Mouse (Mus musculus): Measurements from ENCODE around the gene Cd163.

The Cd163 gene

DNA sequence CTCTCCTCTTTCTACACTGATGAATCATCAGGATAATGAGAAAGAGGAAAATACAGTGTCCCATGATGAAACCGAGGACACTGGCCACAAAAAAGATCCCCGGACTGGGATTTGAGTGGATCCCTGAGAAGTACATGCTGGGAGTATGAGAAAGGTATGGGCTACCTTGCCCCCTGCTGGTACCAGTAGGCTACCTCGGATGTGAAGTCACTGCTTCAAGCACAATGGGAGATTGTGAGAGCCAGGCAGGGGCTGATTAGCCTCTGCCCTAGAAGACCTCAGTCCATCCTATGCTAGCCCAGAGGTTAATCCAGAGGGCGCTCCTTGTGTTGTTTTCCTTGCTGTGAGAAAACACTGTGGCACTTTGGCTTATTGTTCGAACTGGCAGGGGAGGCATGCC lies 59.9 kb downstream of the Cd163 start:
- DNase-seq (ENCODE audit: low spot score in 2 of 2): no peak

DNA sequence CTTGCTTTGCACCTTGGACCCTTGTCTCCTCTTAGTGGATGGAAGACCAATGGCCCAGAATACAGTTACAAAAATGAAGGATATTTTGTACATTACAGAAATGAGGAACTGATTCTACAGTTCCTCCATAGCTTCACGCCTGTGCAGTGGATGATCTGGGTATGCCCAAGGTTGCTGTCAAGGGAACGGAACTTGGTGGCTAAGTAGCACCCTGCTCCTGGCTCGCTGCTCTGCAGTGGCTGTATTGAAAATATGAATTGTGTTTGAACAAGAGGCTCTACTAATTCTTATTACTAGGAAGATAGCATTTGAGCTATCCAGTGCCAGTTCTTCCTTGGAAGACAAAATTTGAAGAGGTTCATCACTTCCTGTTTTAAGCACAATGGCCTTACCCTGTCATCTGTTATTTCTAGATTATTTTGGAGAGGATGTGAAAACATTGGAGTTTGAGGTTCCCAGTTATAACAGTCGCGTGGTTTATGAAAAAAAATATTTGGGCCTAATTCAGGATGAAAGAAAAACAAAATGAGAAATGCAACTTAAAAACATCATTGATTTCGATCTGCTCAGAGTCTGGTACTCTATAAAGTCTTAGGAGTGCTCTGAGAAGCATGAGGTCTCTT lies 69.2 kb downstream of the Cd163 start:
- no peak for DNase-seq (ENCODE audit: low spot score in 2 of 2)

DNA sequence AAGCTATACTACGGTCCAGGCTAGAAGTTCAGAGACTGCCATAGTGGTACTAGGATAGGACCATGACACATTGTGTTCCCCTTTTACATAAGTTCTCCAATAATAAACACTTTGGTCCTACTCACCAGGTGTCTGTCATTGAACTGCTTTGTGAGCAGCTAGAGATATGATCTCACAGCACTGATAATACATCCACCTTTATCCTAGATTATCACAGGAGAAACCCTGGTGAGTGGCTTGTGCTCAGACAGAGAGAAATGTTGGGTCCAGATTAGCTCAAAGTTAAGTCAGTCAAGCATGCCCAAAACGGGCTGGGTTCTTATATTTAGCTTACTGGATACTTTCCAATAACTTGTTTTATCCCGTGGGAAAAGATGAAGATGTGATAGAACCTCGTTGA lies 70.2 kb downstream of the Cd163 start:
- no peak for DNase-seq (ENCODE audit: low spot score in 2 of 2)

DNA sequence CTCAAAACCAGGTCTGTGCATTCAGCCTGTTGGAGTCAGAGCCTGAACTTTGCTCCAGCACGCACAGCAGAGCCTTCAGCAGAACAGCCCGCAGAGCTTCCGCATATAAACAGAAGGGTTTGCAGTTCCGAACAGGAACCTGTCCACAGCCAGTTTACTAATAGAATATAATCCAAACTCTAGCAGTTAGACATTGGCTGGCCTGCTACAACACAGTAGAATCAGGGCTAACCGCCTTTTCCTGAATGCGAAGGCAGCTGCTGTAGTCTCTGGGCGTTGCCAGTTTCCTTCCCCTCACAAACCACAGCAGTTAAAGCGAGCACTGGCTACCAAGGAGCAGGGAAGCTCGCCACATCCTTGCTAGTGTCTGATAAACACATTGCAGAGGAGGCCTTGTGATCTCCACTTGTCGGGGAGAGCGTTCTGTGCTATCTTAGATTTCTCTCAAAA lies 71.0 kb downstream of the Cd163 start:
- DNase-seq (ENCODE audit: low spot score in 2 of 2): no peak

DNA sequence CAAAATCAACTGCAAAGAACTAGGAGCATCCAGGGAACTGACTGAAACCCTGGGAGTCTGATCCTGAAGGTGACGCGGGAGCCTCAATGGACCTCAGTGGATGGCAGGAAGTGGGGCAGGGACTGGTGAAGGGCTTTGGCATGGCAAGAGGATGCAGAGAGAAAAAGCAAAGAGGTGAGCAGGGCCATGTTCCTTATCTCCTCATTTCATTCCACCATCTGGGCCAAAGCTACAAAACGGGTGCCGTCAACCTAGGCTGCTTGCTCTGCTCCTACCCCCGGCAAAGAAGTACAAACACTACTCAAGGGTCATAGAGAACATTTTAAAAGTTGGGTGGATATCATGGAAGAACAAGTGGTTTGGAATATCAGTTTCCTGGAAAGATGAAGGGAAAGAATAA lies 71.9 kb downstream of the Cd163 start:
- no peak for DNase-seq (ENCODE audit: low spot score in 2 of 2)

DNA sequence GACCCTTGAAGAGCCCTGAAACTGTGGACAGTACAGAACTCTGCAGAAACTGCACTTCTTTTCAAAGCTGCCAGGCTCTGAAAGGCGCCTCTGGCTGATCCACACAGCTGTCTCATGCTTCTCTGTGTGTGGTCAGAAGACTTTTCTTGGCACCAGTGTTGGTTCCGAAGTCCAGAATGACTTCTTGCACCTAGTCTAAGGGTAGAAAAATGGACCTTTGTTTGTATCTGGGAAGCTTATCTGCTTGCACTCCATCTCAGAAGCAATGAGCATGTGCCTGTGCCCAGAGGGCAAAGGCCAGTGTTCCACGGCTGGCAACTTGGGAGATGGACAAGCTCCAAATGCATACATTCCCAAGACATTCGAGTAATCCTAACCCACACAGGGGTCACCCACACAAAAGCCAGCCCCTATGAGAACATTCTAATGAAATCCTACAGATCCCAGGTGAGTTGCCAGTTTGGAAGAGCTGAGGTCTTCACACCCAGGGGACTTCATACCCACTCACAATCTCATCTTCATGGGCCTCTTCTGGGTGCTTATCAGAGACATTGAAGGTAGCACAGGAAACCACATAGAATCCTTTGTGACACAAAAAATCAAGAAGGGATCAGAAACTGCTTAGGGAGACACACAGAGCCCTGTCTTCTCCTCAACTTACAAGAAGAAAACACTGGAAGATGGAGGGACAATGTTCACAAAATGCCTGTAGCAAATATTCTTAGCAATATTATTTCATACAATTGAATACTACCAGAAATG lies 73.2 kb downstream of the Cd163 start:
- no peak for DNase-seq (ENCODE audit: low spot score in 2 of 2)

DNA sequence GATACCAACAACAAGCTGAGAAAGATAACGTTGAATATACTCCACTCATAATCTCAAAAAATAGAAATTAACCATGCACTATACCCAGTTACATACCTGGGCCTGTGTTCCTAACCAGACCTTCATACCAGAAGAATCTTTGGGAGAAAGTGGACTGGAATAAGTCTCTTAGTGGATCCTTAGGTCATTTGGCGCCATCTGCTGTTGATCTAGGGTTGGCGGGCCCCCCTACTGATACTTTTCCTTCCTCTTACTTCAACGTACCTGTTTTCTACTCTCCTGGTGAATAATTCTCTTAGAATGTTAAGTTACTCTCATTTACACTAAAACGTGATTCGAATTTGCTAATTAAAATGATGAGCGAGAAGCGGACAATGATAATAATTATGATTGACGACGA lies 74.9 kb downstream of the Cd163 start:
- peak; percentile 78 to 80 for DNase-seq (ENCODE audit: low spot score in 2 of 2)
